Mouse (Mus musculus): ENCODE measurements around the gene Ccdc42. TPM values are rescaled to one million over a fixed set of nuclear protein-coding genes. Genes with fewer than 3 reads are reported as not detected.
A peak's percentile ranks its signal among the peaks of the same experiment; 100 is the strongest.

Ccdc42 gene
- polyA plus RNA-seq, 1 experiment from 2014 or later, result not detected

DNA sequence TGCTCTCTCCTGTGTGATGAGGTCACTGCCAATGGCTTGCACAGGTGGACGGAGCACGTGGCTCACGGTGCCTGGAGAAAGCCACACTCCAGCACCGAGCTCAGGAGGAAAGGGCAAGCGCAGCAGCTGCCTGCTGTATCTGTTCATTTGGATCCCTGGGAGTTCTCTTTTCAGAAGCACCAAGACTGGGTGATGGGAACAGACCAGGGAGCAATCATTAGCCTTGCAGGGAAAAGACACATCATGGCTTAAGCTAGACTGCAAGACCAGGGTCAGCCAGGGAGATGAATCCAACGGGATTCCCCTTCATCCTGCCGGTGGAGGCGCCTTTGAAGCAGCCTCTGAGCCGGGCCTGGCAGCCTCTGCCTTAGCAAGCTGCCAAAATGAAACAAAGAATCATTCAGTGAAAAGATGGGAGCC, 7.3 kb upstream of the Ccdc42 start:
- Histone ChIP-seq H3K36me3 (ENCODE audit: control insufficient read depth, insufficient read depth, low read length) (no peaks in the 10 kb centered on the region), H3K9ac (replicated peaks; ENCODE audit: low read depth, low read length) (no peak overlapping the region), H3K4me1 (ENCODE audit: control insufficient read depth, insufficient read depth, low read length) (0 out of 2 replicates have a peak, but pooled peaks cover 4% of the 10 kb centered on the region), H3K27me3 (ENCODE audit: control insufficient read depth, insufficient read depth, low read length) (no peaks in the 10 kb centered on the region), H3K4me3 (ENCODE audit: low read depth, low read length) (no peak overlapping the region), H3K9me3 (ENCODE audit: control insufficient read depth, low read depth, low read length) (no peaks in the 10 kb centered on the region), H3K27ac (ENCODE audit: low read length) (no peak overlapping the region), H3K4me2 (replicated peaks; ENCODE audit: low read depth, low read length) (no peak overlapping the region; the same call in 1 of the 2 replicates)
- 29% methylated on average over 9 of the region's 9 CpGs for WGBS
- no peak; the same call in 1 of the 2 replicates for ATAC-seq (ENCODE audit: insufficient number of reproducible peaks, insufficient read depth, low FRiP score, low read depth)

DNA sequence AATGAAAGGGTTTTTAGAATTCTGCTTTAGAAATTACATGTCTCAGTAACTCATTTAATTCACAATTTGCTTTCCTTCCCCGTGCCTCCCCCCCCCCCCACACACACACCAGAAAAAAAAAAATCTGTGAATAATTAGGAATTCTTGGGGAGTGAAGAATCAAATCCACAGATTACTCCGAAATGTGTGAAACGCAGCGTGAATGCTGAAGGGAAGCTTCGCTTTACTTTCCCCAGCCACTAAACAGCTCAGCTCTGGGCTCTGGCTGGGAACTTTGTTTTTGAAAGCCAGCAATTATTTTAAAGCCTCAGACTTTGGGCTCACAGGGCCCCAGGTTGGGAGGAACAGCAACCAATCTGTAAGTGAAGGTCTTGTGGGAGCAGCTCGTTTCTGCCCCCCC, 6.3 kb upstream of the Ccdc42 start:
- no peak for ATAC-seq (ENCODE audit: insufficient number of reproducible peaks, insufficient read depth, low FRiP score, low read depth)

DNA sequence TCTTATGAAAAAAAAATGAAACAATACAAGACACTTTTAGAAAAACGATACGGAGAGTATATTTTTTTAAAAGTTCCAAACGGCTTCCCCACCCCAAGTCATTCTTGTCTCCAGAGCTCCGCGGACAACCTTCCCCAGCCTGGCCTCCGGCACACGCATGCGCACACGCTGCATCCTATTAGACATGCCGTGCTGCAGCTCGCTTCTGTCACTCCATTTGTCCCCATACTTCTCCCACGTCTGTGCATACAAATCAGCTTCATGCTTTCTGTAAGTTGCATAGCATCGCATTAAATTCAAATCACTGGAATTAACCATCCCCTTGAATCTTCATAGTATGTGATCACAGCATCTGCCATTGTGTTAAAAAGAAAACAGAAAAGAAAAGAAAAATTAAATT, 3.6 kb upstream of the Ccdc42 start:
- 0 out of 2 replicates have a peak, but pooled peaks cover 4% of the 10 kb centered on the region for H3K4me1 ChIP-seq (ENCODE audit: control insufficient read depth, insufficient read depth, low read length)
- WGBS, result 90% methylated on average over 13 of the region's 13 CpGs
- no peak overlapping the region for H3K27ac ChIP-seq (ENCODE audit: low read length)
- no peak overlapping the region for H3K4me3 ChIP-seq (ENCODE audit: low read depth, low read length)
- H3K9ac ChIP-seq (replicated peaks; ENCODE audit: low read depth, low read length), result no peak overlapping the region
- no peaks in the 10 kb centered on the region for H3K36me3 ChIP-seq (ENCODE audit: control insufficient read depth, insufficient read depth, low read length)
- H3K4me2 ChIP-seq (replicated peaks; ENCODE audit: low read depth, low read length), result no peak overlapping the region
- ATAC-seq (ENCODE audit: insufficient number of reproducible peaks, insufficient read depth, low FRiP score, low read depth), result no peak
- no peaks in the 10 kb centered on the region for H3K9me3 ChIP-seq (ENCODE audit: control insufficient read depth, low read depth, low read length)
- H3K27me3 ChIP-seq (ENCODE audit: control insufficient read depth, insufficient read depth, low read length), result no peaks in the 10 kb centered on the region

More for the DNA sequence above, 6.3 kb upstream of the Ccdc42 start:
- Histone ChIP-seq H3K9ac (replicated peaks; ENCODE audit: low read depth, low read length) (no peak overlapping the region), H3K9me3 (ENCODE audit: control insufficient read depth, low read depth, low read length) (no peaks in the 10 kb centered on the region), H3K4me3 (ENCODE audit: low read depth, low read length) (no peak overlapping the region), H3K27ac (ENCODE audit: low read length) (no peak overlapping the region), H3K4me2 (replicated peaks; ENCODE audit: low read depth, low read length) (no peak overlapping the region), H3K36me3 (ENCODE audit: control insufficient read depth, insufficient read depth, low read length) (no peaks in the 10 kb centered on the region), H3K27me3 (ENCODE audit: control insufficient read depth, insufficient read depth, low read length) (no peaks in the 10 kb centered on the region), H3K4me1 (ENCODE audit: control insufficient read depth, insufficient read depth, low read length) (0 out of 2 replicates have a peak, but pooled peaks cover 4% of the 10 kb centered on the region)
- 66% methylated on average over 6 of the region's 6 CpGs for WGBS

DNA sequence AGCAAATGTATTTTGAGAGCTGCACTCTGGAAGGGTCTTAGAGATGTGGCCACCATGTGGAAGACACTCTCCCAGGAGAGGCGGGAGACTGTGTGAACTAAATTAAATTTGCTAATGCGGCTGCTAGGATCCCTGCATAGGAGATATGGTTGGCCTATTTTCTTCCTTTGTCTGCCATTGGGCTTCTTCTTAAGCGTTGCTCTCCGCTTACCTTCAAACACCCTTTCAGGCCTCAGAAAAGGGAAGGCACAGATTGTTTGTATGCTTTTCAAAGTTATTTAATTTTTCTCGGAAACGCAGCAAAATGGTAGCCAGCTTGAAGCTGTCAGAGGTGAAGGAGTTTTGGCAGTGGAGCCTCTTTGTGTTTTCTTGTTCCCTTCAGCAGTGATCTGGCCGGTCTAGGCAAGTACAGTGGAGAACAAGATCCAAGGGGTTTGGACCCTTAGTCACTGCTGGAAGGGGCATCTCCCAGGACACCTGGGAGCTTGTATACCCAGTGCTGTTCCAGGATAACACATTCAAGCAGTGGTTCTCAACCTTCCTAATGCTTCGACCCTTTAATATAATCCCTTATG, 2.8 kb upstream of the Ccdc42 start:
- H3K9me3 ChIP-seq (ENCODE audit: control insufficient read depth, low read depth, low read length), result no peaks in the 10 kb centered on the region
- no peak overlapping the region for H3K4me3 ChIP-seq (ENCODE audit: low read depth, low read length)
- H3K27ac ChIP-seq (ENCODE audit: low read length), result peak overlapping the region; percentile 11; the same call in 1 of the 2 replicates
- no peak for ATAC-seq (ENCODE audit: insufficient number of reproducible peaks, insufficient read depth, low FRiP score, low read depth)
- no peak overlapping the region for H3K4me2 ChIP-seq (replicated peaks; ENCODE audit: low read depth, low read length)
- H3K4me1 ChIP-seq (ENCODE audit: control insufficient read depth, insufficient read depth, low read length), result 0 out of 2 replicates have a peak, but pooled peaks cover 4% of the 10 kb centered on the region
- no peak overlapping the region for H3K9ac ChIP-seq (replicated peaks; ENCODE audit: low read depth, low read length)
- WGBS, result 56% methylated on average over 8 of the region's 8 CpGs
- no peaks in the 10 kb centered on the region for H3K36me3 ChIP-seq (ENCODE audit: control insufficient read depth, insufficient read depth, low read length)
- no peaks in the 10 kb centered on the region for H3K27me3 ChIP-seq (ENCODE audit: control insufficient read depth, insufficient read depth, low read length)

DNA sequence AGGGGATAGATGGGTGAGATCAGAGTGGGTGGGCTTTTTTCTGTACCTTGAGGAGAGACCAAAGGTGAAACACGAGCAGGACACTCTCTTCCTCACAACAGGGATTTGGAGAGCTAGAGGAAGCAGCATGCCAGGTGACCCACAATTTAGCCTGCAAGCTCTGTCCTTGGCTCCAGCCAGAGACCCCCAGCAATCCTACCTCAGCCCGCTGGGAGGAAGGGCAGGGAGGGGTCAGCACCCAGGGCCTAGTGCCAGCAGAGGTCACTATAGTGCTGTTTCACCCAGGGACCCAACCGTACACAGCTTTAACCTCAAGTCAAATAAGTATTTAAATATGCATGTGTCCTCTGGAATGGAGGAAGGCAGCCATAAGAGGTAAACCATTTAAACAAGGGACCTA, 931 bp upstream of the Ccdc42 start:
- Histone ChIP-seq H3K9me3 (ENCODE audit: control insufficient read depth, low read depth, low read length) (no peaks in the 10 kb centered on the region), H3K4me2 (replicated peaks; ENCODE audit: low read depth, low read length) (no peak overlapping the region), H3K4me3 (ENCODE audit: low read depth, low read length) (no peak overlapping the region), H3K27ac (ENCODE audit: low read length) (no peak overlapping the region), H3K27me3 (ENCODE audit: control insufficient read depth, insufficient read depth, low read length) (no peaks in the 10 kb centered on the region), H3K9ac (replicated peaks; ENCODE audit: low read depth, low read length) (no peak overlapping the region), H3K36me3 (ENCODE audit: control insufficient read depth, insufficient read depth, low read length) (no peaks in the 10 kb centered on the region), H3K4me1 (ENCODE audit: control insufficient read depth, insufficient read depth, low read length) (peaks cover 4% of the 10 kb centered on the region; the same call in 1 of the 2 replicates)
- WGBS, result 19% methylated on average over 3 of the region's 3 CpGs
- ATAC-seq (ENCODE audit: insufficient number of reproducible peaks, insufficient read depth, low FRiP score, low read depth), result no peak

DNA sequence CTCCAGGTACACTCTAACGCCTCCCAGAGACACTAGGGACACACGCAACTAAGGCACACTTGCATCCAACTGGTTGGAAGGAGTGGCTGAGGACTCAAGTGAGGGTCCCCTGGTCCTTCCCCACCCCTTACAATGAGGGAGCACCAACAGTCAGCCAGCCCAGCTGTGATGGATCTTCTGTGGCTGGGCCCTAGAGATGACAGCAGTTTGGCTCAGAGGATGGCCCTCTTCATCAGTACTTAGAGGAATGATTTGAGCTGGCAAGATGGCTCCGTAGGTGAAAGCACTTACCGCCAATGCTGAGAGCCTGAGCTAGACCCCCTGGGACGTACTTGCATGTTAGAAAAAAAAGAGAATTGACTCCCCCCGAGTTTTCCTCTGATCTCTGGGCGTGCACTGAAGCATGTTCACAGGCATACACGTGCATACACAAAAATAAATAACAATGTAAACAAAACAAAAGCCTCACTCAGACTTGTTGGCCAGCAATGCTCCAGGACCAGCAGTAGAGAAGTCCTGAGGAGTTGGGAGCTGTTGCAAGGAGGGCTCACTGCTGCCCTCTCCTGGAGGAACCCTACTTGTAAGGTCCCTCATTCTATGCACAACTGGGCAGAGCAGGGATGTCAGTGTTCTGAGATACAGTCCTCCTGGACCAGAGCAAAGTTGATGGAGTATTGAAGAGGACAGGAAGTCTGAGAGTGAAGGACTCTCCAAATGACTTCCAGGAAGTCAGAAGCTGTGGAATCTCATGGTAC, 2.4 kb downstream of the Ccdc42 start:
- no peak overlapping the region for H3K27ac ChIP-seq (ENCODE audit: low read length)

DNA sequence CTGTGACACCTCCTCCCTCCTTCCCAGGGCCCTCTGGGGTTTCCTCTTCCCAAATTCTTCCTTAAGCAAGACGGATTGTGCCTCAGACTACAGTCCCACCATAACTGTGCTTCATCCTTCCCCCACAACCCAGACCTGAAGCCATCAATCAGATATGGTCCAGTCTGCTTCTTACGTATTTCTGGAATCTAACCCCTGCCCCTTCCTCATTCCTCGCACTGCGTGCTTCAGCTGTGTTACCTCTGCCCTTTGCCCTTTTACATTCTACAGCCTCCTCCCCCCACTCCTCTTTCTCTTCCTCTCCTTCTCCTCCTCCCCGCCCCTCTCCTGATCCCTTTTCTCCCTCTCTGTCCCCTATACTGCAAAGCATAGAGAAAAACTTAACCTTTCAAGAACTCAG, 4.9 kb downstream of the Ccdc42 start:
- no peak overlapping the region for H3K4me2 ChIP-seq (replicated peaks; ENCODE audit: low read depth, low read length)
- H3K36me3 ChIP-seq (ENCODE audit: control insufficient read depth, insufficient read depth, low read length), result no peaks in the 10 kb centered on the region
- H3K4me1 ChIP-seq (ENCODE audit: control insufficient read depth, insufficient read depth, low read length), result peaks cover 17% of the 10 kb centered on the region
- H3K9me3 ChIP-seq (ENCODE audit: control insufficient read depth, low read depth, low read length), result no peaks in the 10 kb centered on the region
- no peaks in the 10 kb centered on the region for H3K27me3 ChIP-seq (ENCODE audit: control insufficient read depth, insufficient read depth, low read length)
- 21% methylated on average over 5 of the region's 5 CpGs for WGBS
- peak overlapping the region; percentile 55; the same call in 1 of the 2 replicates for H3K27ac ChIP-seq (ENCODE audit: low read length)
- no peak overlapping the region for H3K9ac ChIP-seq (replicated peaks; ENCODE audit: low read depth, low read length)
- no peak overlapping the region for H3K4me3 ChIP-seq (ENCODE audit: low read depth, low read length)
- no peak for ATAC-seq (ENCODE audit: insufficient number of reproducible peaks, insufficient read depth, low FRiP score, low read depth)

More for the DNA sequence above, 2.4 kb downstream of the Ccdc42 start:
- Histone ChIP-seq H3K36me3 (ENCODE audit: control insufficient read depth, insufficient read depth, low read length) (no peaks in the 10 kb centered on the region), H3K4me2 (replicated peaks; ENCODE audit: low read depth, low read length) (no peak overlapping the region), H3K27me3 (ENCODE audit: control insufficient read depth, insufficient read depth, low read length) (no peaks in the 10 kb centered on the region), H3K9me3 (ENCODE audit: control insufficient read depth, low read depth, low read length) (no peaks in the 10 kb centered on the region), H3K4me3 (ENCODE audit: low read depth, low read length) (no peak overlapping the region), H3K4me1 (ENCODE audit: control insufficient read depth, insufficient read depth, low read length) (peaks cover 17% of the 10 kb centered on the region), H3K9ac (replicated peaks; ENCODE audit: low read depth, low read length) (no peak overlapping the region)
- ATAC-seq (ENCODE audit: insufficient number of reproducible peaks, insufficient read depth, low FRiP score, low read depth), result 0 out of 2 replicates have a peak, but pooled peaks have one; percentile 64
- WGBS, result 66% methylated on average over 8 of the region's 8 CpGs

DNA sequence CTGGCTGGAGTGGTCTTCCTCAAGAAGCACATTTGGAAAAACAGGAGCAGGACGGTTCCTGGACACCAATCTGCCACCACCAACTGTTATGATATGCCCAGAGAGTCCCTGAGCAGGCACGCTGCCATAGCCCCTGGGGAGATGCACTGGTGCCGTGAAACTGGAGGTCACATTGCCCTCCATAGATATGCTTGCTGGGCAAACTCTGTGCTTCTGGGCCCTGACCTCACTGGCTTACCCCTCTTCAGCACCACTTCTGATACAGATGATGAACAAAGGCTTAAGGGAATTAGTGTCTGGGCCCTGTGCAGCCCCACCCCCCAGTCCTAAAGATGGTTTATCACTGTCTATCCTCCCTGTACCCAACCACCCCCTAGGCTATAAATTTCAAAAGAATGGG, 6.4 kb downstream of the Ccdc42 start:
- Histone ChIP-seq H3K4me3 (ENCODE audit: low read depth, low read length) (no peak overlapping the region), H3K27me3 (ENCODE audit: control insufficient read depth, insufficient read depth, low read length) (no peaks in the 10 kb centered on the region), H3K9ac (replicated peaks; ENCODE audit: low read depth, low read length) (no peak overlapping the region), H3K4me1 (ENCODE audit: control insufficient read depth, insufficient read depth, low read length) (peaks cover 17% of the 10 kb centered on the region), H3K9me3 (ENCODE audit: control insufficient read depth, low read depth, low read length) (no peaks in the 10 kb centered on the region), H3K27ac (ENCODE audit: low read length) (no peak overlapping the region), H3K36me3 (ENCODE audit: control insufficient read depth, insufficient read depth, low read length) (no peaks in the 10 kb centered on the region), H3K4me2 (replicated peaks; ENCODE audit: low read depth, low read length) (no peak overlapping the region)
- no peak for ATAC-seq (ENCODE audit: insufficient number of reproducible peaks, insufficient read depth, low FRiP score, low read depth)
- 55% methylated on average over 3 of the region's 3 CpGs for WGBS
